Mouse (Mus musculus): ENCODE measurements around the gene Sptan1.

DNA sequence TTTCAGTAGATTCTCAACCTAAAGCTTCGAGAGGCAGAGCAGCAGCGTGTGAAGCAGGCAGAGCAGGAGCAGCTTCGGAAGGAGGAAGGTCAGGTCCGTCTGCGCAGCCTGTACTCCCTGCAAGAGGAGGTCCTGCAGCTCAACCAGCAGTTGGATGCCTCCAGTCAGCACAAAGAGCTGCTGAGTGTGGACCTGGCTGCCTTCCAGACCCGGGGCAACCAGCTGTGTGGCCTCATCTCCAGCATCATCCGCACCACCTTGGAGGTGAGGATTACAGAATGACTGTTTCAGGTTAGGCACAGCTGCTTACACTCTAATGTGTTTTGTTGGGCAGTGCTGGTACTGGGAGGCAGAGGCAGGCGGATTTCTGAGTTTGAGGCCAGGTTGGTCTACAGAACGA, 25.3 kb upstream of the Sptan1 start:
- TF ChIP-seq GATA1 (IDR thresholded peaks at IDR 0.05; ENCODE audit: borderline replicate concordance, low read length) (no peak), FLI1 (IDR thresholded peaks at IDR 0.05; ENCODE audit: low read length) (no peak)
